Mouse (Mus musculus) G1E-ER4 (cell line): ENCODE results near the gene Chrm4. TPM values are rescaled to one million over a fixed set of nuclear protein-coding genes. Genes with fewer than 3 reads are reported as not detected.
A peak's percentile ranks its signal among the peaks of the same experiment; 100 is the strongest.

Experiments used
- GATA1 ChIP-seq: IDR thresholded peaks from one replicate; pipeline ENCODE4 v1.8.0; 2012; ENCODE audit warnings: low read length, inconsistent platforms
- polyA plus RNA-seq: library from polyadenylated mRNA; stranded (reverse); fragments of >175 nt; gene quantifications from 2 replicates; pipeline ENCODE4 v1.2.3, GENCODE M21; 2012

Gene Chrm4
- polyA plus RNA-seq, 1 experiment, result 0.23 TPM

DNA sequence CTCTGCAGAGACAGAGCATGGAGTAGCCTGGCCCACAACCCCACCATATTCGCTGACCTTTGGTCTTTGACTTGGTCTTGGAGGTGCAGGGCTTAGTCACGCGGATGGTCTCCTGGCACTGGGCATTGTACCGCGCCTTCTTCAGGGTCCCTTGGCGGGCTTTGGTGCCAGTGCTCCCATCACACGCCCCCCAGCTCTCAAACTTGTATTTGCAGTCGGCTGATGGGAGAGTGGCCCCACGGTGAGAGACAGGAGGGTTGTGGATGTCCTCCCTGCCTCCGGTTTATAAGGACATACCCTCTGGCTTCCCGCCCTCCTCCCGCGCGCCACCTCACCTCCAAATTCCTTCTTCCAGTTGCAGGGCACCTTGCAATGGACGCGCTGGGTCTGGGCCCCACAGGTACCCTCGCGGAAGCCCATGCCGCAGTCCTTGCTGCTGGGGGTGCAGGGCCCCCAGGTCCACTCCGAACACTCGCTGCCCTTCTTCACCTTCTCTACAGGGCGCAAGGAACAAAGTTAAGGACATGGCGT is 3.8 kb downstream of the Chrm4 start:
- no peak for TF ChIP-seq GATA1

DNA sequence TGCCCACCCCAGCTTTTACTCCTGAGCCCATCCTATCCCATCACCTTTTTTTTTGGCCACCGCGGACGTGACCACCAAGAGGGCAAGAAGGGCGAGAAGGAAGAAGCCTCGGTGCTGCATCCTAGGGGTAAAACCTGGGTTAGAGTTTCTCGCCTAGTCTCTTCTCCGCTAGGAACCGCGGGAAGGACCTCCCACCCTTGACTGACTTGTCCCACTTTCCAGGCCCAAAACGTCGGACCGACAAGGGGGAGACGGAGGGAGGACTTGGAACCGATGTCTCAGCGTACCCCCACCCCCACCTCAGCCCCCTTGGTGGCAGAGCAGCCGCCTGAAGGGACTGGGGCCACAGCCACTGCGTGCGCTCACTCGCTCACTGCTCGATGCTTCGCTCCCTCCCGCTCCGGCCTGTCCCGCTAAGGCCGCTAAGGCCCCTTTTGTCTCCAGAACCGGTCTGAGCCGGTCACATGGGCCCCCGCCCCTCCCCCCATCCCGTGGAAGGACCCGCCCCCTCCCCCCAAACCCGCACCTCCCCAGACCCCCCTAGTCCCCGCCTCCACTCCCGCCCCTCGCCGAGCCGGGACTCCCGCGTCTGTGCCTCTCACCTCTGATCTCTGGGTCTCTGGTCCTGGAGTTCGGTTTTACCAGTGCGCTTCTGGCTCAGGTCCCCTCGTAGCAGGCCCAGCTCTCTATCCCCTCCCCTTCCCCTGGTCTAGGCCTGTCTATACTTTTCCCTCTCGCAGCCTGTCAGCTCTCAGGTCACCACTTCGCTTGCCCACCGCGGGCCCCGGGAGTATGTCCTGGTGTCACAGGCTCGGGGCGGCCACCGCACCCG is 4.5 kb downstream of the Chrm4 start:
- no peak for TF ChIP-seq GATA1

DNA sequence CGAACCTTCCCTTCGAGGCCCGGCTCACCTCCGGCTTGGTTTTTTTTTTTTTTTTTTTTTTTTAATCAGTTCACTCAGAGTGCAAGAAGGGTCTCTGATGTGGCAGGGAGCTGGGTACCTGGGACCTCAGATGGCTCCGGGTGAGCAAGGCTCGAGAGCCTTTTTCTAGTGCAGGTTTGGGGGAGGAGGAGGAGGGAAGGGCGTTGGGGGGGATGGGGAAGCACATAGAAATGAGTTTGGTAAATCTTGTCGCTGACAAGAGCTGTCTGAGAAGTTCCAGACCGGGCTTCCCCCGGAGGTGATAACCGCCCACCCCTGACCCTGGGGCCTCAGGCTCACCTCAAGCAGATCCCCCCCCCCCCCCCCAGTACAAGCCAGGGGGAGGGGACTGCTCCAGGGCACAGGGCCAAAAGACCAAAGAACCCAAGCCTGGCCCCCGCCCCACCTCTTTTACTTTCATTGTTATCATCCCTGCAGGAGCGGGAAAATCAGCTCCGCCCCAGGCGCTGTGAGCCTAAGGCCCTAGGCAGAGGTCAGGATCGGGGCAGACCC is 5.2 kb downstream of the Chrm4 start, which contains the start of gene Mdk:
Gene Mdk (minus strand): TSS at position 138 of the 552 bp plus-strand sequence.
- no peak for TF ChIP-seq GATA1

DNA sequence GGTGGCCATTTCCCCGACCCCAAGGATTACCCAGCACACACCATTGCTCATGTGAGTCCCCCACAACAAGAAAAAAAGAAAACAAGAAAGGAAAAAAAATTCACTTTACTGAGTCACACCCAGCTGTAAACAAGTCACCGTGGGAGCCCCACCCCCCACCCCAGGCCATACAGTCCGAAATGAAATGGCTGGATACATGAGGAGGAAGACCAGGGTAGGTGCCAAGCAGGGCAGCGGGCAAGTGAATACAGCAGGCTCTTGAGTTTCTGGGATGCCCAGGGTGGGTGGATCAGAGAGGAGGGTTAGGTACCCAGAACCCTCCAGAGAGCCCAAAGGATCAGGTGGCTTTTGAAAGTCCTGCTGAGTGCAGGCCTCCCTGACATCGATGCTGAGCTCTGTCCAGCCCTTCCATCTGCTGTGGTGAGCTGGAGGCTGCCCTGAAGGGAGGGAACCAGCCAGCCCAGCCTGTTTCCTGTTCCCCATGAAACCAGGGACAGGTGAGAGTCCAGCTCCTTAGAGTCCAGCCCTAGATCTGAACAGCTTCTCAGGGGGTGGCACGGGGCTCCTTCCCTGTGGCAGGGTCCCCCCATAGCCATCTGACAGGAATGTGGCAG is 5.8 kb downstream of the Chrm4 start:
- no peak for TF ChIP-seq GATA1

DNA sequence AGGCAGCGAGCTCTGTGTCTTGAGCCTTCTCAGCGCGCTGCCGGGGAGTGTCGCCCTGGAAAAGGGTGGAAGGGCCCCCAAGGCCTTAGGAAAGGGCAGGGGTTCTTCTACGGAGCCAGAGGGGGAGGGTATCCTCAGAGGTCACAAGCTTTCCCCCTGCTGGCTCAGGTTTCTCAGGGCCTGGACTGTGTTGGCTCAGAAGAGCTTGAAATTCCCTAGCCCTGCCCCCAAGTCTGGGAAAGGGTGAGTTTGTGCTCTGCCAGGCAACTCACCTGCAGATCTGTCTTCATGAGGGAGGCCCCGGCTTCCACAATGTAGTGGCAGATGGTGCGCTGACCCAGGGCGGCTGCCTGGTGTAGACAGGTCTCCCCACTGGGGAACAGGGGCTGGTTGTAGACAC is 6.4 kb downstream of the Chrm4 start:
- TF ChIP-seq GATA1, result no peak

DNA sequence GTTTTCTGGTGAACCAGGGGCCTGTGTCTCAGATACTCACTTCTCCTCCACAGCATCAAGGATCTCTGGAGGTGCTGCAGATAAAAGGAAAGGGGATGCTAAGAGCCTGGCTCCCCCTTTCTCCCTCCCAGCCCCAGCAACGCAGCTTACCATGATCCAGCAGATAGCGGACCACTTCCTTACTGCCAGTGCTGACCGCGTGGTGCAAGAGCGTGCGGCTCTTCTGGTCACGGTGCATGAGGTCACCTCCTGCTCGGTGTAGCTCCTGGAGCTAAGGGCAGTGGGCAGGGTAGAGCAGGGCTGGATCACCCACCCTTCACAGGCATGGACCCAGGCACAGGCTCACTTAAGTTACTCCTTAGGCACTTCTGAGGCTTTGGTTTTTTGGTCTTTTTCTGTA is 7.0 kb downstream of the Chrm4 start:
- no peak for TF ChIP-seq GATA1

DNA sequence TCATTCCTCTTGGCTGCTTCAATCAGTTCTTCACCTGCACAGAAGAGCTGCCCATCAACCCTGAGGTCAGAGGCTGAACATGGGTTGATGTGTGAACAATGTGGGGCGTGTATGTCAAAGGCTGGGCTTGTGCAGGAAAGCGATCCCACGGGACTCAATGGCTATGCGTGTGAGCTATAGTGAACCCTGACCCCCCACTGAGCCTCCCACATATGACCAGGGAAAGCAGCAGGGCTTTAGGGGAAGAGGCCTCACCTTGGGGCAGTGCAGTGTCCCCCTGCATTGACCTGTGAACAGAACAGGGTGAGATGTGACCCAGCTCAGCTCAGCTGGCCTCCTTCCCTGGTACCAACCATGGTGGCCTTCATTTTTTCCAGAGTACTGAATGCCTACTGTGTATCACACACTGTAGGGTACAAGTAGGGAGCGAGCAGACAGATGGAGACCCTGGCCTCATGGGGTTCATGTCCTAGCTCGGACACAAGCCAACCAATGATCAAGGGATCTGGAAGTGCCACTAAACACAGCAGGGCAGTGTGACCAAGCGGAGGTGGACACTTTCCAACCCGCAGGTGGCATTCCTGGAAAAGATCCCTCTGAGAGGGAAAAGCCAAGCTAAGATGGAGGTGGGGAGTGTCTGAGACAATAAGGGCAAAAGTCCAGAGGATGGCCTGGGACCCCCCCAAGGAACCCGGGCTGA is 7.9 kb downstream of the Chrm4 start:
- no peak for TF ChIP-seq GATA1

DNA sequence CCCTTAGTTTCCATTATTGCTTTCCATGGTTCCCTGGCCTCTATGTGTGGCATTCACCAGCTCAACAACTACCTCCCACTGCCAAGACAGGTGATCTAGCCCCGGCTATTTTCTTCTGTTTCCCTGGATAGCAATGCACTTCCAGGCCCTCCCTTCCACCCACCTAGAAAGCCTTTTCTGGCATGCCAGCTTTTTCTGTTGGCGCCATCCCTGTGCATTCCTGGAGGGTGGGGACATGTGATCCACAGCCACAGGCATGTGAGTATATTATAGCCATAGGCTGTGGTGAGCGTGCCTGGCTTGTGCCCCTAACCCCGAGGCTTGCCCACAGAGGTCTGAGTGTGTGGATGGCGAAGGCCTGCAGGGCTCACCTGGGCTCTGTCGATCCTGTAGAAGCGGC is 9.1 kb downstream of the Chrm4 start:
- no peak for TF ChIP-seq GATA1

DNA sequence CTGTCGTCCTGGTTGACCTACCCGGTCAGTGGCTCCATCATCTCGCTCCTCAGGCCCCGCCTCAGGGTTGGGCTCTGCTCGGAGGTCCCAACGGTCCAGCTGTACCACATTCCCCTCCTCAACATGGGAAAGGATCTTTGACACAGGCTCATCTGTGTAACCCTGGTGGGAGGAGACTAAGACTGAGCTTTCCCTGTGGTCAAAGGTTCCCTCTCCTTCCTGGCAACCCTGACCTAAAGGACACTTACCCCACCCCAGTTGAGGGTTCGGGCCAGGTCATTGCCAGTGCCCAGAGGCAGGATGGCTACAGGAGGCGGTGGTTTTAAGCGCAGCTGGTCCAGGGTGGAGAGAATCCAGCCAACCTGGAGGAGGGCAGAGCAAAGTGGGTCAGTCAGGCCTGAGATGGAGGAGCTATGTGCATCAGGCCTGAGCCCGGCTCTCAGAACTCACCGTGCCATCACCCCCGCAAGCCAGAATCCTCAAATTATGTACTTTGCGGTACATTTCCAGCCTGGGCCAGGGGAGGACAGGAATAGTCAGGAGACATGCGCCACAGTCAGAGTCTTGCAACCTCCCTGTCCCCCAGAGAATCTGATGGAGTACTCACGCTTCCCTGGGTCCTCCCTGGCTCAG is 12.4 kb downstream of the Chrm4 start:
- TF ChIP-seq GATA1, result no peak

DNA sequence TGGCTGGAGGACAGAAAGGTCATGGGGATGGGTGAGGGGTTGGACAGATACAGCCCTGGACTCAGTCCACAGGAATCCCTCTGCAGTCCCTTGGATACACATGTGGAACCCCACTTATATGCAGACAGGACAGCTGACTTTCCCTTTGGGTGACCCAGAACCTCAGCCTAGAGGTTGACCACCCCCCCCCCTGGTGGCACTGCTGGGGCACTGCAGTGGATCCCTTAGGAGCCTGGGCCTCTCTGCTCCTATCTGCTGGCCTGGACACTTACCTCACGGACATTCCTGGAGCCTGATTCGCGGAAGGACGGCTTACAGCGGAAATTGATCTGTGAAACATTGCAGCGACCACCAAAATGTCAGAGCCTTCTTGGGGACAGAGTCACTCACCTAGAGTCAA is 15.3 kb downstream of the Chrm4 start:
- TF ChIP-seq GATA1, result no peak

DNA sequence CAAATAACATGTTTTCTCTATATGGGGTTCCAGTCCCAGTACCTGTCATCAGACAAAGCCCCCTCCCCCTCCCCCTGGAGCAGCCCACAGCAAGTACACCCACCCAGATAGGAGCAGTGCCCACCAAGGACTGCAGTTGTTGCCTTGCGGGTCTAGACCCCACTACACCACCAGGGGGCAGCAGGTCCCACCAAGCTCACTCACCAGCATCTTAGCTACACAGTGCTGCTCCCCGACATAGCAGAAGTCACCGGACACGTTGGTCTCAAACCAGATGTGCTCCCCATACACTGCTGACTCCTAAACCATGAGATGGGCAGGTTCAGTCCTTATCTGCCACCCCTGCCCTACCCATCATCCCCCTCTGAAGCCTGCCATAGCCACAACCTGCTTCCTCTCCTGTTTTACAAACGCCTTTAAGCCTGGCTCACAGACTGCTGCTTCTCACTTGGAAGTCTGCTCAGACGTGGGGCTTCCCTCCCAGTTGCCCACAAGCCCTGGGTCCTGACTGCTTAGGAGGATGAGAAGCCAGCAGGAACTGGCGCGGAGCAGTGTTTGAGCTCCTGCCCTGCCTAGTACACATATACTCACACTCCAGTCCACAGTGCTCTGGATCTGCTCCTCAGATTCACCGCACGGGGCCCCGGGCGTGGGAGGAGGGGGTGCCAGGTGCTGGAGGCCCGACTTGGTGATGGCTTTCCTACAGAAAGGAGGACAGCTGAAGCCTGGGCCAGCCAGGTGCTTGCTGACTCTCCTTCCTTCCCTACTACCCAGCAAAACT is 17.3 kb downstream of the Chrm4 start:
- TF ChIP-seq GATA1, result no peak

DNA sequence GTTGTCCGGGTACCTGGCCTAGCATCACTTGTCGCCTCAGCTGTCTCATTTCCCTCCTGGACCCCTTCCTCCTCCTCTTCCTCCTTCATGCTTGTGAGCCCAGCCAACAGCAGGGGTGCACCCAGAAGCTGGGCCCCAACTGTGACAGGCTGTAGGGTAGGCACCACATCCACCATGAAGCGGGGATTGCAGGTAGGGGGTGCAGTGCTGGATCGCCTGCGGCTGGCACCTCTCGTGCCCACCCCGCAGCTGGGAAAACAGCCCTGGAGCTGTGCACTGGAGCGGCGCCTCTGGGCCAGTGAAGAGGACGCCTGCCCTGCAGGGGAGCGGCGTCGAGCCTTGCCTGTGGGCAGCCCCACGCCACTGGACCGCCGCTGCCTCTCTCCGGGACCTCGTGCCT is 18.4 kb downstream of the Chrm4 start, which contains the start of gene Gm9821:
Gene Gm9821 (plus strand): TSS at position 221 of the 400 bp plus-strand sequence.
- no peak for TF ChIP-seq GATA1

DNA sequence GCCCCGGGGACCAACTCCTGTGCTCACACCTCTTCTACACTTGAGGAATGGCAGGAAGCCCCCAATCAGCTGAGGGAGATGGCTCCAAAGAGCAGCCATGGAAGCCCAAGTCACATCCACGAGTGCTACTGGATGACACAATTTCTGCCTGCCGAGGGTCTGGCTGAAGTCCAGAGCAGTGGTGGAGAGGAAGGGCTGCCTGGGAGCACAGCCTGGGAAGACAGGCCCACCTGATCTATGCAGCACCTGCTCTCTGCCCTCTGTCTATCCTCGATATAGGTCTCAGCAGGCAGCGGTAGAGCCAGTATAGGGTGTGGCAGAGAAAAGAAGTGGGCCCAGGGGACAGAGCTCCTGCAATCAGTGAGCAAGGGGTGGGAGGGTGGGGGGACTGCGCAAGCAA is 19.8 kb downstream of the Chrm4 start:
- no peak for TF ChIP-seq GATA1

DNA sequence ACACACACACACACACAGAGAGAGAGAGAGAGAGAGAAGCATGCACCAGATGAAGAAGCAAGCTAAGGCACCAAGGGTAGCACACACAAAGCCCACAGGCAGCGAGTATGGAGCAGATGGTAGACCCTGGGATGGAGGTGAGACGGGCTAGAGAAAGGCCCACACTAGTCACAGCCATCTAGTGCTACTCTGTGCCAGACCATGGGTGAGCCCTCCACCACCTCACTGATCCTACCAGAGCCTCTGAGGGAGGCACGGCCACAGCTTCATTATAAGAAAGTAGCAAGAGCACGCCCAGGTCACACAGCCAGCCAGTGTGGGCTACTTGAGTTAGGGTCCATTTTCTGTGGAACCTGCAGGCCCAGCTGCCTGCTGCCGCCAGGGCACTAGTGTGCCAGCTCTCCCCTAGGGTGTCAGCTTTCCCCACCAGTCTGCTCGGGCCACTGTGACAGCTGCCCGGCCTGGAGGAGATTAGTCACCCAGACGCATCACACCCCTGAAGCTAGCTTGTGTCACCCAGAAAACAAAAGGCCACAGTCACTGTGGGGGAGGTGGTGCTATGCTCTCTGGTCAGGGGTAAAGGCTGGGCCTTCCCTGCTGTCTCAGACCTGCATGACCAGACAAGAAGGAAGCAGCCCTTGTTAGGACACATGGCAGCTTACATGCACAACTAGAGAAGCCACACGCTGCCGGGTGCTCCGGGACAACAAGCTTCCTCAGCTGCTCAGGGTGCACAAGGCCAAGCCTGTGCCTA is 20.5 kb downstream of the Chrm4 start:
- TF ChIP-seq GATA1, result no peak

DNA sequence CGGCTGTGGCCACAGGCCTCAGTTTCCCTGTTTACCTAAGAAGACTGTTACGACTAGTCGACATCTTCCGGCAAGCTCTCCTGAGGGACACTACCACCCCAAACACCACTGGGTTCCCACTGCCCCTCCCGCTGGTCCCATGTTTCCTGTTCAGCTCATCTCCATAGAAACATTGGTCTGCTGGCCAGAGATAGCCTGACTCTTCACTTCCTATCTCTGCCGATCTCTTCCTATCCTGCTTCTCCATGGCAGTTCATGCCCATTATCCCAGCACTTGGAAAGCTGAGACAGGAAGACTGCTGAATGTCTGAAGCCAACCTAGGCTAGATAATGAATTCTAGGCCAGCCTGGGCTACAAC is 21.1 kb downstream of the Chrm4 start:
- TF ChIP-seq GATA1, result peak; percentile 84
